Mouse (Mus musculus) megakaryocyte, adult 5-6 weeks (primary cell): Measurements from ENCODE around the gene Daxx. TPM values are rescaled to one million over a fixed set of nuclear protein-coding genes. Genes with fewer than 3 reads are reported as not detected.

Source experiments
- ATAC-seq: 2 replicates; pipeline ENCODE4 v1.8.0; 2016; ENCODE audit warnings: mild to moderate bottlenecking, inconsistent platforms; ENCODE audit not compliant: poor library complexity, severe bottlenecking
- total RNA-seq, 2 experiments: library from RNA; stranded (forward) in 1 of 2; stranded (reverse) in 1 of 2; fragments of 153-499, 151-499 nt in 1 of 2; fragments of 221-1000, 200-1000 nt in 1 of 2; gene quantifications; 2 replicates each; pipeline versions ENCODE4 v1.2.3 to v1.2.4; 2015 to 2017

Gene Daxx
- total RNA-seq, 2 experiments from 2014 or later, result 39.3 to 49.7 TPM

DNA sequence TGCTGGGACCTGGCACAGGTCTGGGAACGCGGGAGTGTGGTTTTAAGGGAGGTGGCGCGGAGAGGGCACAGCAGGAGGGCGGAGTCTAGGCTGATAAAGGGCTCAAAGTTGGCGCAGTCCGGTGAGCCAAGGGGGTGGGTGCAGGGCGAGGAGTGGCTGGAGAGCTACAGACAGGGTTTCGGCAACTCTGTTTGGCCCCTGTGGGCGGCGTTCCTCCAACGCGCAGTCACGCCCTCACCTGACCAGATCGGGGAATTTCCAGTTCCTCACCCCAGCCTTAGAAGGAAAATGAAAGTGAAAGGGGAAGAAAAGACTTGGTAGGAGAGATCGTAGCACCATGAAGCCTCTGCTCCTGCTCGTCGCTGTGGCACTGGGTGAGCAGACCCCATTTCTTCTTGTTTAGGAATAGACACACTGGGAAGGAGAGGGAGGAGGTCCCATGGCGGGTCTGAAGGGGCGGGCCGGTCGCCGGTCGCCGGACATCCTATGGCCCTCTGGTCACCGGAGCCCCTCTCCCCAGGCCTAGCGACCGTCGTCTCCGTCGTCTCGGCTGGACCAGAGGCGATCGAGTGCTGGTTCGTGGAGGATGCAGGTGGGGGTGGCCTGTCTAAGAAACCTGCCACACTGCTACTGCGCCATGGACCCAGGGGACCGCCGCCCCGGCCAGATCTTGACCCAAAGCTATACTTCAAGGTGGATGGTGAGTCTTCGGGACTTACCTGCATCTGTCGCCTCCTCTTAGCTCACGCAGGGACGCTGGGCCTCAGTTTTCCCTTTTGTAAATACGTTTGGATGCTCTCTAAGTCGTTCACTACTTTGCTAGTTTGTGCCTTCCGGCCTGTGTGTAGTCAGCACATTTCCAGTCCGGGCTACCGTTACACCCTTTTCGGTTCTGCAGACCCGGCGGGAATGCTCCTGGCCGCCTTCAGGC, 10.4 kb downstream of the Daxx start:
- ATAC-seq, result peak; percentile 62

DNA sequence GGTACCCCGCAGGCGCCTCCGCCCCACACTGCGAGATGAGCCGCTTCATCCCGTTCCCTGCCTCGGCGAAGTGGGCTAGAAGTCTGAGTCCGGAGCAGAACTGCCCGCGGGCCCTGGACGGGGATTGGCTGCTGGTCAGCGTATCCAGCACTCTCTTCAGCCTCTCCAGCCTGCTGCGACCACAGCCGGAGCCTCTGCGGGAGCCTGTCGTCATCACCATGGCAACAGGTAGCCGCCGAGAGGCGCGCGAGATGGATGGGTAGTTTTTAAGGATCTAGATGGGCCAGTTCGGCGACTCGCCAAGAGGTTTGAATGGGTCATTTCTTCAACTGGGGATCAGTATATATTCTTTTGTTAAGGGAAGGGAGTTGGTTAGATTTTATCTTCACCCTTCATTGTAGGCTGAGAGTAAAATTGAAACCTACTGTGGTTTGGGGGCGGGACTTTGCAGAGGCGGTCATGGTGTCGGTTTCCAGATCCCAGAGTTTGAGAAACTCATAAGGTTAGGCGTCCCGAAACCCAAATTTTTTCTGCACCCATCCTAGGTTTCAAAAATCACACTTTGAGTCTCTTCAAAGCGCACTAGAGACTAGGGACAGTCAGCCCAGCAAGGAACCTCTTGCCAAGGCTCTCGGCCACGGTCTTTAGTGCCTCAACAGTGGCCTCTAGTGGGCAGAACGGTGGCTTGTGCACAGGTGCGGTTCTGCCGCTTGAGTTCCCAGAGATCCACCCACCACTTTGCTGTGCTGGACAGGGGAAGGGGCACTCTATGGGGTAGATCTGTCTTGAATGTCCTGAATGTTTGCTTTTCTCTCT, 11.3 kb downstream of the Daxx start:
- ATAC-seq, result peak; percentile 46

DNA sequence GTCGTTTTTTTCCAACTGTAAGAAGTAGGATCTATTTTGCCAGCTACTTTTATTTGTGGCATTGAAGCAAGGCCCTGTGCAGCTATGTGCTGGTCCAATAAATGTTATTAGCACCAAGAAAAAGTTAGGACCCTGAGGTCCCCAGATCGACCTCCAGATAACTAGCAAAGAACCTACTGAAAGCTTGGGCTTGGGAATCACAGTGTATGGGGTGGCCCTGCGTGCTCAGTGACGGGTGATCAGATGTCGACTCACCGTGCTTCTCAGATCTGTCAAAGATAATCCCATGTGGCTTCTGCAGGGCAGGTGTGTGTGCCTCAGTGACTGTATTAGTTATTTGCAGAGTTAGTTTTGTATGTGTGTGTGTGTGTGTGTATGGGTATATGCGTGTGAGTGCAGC, 12.1 kb downstream of the Daxx start:
- ATAC-seq, result no peak

DNA sequence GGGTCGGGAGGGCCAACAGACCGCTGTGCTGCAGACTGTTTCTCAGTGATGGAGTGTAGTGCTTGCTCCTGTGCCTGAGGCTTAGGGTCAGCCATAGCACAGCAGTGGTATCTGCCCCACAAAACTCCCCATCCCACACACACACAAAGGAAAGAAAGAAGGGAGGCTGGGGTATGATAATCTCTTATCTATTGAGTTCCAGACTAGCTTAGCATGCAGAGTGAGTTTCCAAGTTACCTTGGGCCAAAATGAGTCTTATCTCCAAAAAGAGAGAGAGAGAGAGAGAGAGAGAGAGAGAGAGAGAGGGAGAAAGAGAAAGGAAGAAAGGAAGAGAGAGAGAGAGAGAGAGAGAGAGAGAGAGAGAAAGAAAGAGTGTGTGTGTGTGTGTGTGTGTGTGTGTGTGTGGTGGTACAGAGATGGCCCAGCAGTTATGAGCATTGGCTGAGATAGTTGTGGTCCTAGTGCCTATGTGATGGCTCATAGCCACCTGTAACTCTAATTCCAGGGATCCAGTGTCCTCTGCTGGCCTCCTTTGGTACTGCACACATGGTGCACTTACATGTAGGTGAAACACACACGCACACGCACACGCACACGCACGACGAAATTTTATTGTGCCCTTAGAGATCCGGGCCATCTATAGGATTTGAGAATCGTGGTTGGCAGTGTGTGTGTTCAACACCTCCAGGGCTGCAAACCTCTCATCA, 15.5 kb downstream of the Daxx start:
- no peak for ATAC-seq

DNA sequence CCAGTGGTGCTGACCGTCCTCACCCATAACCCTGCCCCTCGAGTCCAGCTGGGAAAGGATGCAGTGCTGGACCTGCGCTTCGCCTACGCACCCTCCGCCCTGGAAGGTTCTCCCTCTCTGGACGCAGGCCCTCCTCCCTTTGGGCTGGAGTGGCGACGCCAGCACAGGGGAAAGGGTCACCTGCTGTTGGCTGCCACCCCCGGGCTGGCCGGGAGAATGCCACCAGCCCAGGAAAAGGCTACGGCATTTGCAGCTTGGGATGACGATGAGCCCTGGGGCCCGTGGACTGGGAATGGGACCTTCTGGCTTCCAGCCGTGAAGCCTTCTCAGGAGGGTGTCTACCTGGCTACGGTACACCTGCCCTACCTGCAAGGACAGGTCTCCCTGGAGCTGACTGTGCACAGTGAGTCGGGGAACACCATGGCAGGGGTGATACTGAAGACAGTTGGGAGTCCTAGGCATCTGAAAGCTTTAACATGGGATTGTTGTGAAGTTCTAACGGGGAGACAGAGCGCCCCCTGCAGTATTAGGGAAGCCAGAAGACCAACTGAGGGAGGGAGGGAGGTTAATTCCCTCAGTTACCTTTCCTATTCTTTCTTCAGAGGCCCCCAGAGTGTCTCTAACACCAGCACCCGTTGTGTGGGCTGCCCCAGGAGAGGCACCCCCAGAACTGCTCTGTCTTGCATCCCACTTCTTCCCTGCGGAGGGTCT, 16.3 kb downstream of the Daxx start:
- no peak for ATAC-seq

DNA sequence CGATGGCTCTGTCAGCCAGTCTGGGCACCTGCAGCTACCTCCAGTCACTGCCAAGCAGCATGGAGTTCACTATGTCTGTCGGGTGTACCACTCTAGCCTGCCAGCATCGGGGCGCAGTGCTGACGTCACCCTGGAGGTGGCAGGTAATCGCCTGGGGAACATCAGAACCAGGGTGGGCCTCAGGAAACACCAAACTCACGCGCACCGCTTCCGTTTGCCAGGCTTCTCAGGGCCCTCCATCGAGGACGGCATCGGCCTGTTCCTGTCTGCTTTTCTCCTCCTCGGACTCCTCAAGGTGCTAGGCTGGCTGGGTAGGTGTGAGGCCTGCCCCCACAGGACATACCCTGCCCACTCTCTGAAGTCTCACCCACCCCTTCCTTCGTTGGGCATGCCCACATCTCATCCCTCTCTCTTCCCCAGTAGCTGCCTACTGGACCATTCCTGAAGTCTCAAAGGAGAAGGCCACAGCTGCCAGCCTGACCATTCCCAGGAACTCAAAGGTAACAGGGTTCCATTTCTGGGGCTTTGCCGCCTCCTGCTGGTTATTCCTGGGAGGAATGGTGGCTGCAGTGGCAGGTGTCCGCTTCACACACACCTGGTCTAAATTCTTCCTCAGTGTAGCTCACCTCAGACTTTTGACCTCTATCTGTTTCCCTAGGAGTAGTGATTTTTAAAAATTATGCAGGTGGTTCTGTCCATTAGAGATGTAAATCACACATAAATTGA, 17.2 kb downstream of the Daxx start:
- no peak for ATAC-seq

DNA sequence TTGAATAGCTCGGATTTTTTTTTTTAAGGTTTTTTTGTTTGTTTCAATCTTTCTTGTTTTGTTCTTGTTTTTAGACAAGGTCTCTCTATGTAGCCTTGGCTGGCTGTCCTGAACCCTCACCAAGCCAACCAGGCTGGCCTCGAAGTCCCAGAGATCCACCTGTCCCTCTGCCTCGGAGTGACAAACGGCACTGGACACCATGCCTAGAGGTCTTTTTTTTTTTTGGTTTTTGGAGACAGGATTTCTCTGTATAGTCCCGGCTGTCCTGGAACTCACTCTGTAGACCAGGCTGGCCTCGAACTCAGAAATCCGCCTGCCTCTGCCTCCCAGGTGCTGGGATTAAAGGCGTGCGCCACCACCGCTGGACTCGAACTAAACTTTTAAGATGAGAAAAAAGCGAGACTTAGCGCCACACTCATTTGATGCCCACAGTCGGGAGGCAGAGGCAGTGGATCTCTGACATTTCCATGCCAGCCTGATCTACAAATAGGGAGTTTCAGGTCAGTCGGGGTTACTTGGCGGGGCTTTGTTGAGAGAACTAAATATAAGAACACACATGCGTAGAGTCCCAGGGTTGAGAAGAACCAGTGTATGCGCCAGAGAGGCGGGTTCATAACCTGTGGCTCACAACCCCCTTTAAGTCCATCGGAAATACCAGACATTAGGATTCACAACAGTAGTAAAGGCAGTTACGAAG, 19.2 kb downstream of the Daxx start:
- ATAC-seq, result no peak

DNA sequence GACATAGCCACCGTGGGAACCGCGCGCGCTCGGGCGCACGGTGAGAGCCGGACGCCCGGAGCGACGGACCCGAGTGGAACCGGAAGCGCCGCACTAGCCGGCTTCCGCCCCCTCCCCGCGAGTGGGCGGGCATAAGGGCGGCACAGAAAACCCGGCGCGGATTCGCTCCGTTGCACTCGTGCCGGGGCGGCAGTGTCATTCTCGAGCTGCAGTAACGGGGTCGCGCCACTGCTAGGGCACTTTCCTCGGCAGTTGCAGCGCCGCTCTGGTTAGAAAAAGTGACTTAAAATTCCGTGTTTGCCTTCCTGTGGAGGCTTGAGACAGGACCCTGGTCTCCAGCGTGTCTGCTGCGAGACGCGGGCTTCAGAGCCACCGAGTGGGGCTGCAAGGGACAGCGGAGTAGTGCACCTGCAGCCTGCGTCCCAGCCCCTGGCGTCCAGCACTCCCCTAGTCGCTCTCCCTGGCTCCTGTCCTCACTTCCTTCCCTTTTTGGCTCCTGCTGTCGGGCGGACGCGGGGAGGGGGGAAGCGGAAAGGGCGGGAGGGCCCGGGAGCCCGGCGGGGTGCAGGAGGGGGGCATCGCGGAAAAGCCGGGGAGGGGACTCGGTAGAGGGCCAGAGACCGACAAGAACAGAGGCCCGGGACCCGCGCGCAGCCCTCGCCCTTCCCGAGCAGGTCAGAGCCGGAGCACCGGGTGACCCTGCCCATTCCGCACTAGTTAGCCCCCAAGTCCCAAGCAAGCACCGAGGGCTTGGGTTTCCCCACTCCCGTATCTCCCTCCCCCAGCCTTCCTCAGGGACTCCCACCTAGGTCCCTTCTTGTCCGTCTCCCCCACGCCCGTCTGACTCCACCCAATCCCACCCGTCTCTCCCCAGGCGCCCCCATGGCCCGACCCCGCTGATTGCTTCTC, 20.4 kb downstream of the Daxx start, which contains the start of gene Rgl2:
Rgl2 (plus strand) TSS at position 173 of the 909 bp plus-strand sequence.
- peak; percentile 84 for ATAC-seq

DNA sequence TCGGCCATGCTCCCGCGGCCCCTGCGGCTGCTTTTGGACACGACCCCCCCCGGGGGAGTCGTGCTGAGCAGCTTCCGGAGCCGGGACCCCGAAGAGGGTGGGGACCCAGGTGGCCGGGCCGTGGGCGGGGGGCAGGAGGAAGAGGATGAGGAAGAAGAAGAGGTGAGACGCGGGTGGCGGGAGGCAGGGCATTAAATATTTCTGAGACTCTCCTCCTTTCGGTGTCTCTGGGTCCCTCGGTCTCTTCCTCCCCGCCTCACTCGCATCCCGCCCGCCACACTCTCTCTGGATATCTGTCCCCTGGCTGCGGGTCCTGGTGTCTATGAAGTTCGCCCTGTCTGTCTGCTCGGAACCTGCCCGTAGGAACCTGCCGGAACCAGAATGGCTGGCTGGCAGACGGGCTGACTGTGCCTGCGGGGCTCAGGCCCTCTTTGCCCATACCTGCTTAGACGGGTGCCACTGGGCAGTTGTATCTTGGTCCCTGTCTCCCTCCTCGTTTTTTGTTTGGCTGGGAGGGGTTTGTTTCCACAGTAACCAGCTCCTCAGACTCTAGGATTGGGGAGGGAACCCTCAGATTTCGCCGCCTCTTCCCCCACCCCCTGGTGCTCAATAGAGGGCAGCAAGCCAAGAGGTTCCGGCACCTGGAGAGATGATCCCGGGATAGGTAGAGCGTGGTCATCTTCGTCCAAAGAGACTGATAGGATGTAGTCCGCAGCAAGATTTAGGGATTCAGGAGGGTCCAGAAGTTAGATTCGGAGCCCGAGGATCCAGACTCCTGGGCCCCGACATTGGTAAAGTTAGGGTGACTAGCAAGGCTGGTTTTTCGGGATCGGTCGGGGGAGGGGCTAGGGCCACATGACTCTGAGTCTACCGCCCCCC, 21.3 kb downstream of the Daxx start:
- ATAC-seq, result peak; percentile 30

DNA sequence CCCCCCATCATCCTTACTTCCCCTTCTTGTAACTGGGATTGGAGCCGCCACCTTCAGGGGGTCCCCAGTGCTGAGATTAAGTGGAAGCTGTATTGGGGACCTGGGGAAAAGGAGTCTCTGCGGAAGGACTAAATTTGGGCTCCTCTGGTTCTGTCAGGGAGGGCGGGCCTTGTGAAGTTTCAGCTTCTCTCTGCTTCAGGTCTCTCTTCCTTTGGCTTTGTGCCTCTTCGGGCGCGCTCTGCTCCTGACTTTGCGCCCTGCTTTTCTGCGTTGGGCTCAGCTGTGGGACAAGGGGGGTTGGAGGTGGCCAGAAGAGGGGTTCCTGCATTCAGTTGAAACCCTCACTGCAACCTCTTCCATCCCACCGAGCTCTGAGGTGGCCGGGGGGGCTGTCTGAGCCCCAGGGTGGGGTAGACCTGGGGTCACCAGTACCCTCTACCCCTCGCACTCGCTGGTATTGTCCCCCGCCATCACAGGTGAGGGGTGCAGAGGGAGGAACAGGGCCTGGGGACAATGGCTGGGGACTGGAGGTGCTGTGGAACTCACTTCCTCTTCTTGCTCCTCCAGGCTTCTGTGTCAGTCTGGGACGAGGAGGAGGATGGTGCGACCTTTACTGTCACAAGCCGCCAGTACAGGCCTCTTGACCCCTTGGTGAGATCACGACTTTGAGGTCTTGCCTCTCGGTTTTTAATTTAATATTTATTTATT, 22.1 kb downstream of the Daxx start:
- ATAC-seq, result 0 out of 2 replicates have a peak, but pooled peaks have one; percentile 3

DNA sequence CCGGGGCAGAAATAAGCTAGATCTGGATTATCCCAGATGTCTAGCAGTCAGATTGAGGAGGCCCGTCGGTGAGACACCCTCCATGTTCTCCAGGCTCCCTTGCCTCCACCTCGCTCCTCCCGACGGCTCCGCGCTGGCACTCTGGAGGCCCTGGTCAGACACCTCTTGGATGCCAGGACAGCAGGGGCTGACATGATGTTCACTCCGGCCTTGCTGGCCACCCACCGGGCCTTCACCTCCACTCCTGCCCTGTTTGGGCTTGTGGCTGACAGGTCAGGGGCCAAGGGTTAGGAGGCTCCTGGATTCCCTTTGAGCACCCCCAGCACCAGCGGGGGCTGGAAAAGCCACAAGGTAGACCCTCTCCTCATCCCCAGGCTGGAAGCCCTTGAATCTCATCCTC, 22.7 kb downstream of the Daxx start:
- ATAC-seq, result no peak

DNA sequence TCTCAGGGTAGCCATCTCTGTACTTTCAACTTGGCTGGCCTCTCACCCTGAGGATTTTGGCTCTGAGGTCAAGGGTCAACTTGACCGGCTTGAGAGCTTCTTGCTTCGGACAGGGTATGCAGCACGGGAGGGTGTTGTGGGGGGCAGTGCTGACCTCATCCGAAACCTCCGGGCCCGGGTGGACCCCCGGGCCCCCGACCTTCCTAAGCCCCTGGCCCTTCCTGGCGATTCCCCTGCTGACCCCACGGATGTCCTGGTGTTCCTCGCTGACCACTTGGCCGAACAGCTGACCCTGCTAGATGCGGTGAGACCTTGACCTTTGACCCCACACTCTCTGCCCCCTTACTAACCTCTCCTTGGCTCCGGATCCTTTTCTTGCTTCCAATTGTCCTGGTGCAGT, 23.2 kb downstream of the Daxx start:
- ATAC-seq, result no peak

DNA sequence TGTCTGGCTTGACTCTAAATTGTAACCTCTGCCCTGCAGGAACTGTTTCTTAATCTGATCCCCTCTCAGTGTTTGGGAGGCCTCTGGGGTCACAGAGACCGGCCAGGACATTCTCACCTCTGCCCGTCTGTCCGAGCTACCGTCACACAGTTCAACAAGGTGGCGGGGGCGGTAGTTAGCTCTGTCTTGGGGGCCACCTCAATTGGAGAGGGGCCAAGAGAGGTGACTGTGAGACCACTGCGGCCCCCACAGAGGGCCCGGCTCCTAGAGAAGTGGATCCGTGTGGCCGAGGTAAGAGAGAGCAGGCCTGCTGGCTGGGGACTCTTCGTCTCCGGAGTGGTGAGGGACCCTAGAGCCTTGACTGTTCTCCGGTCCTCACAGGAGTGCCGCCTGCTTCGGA, 23.8 kb downstream of the Daxx start:
- no peak for ATAC-seq

DNA sequence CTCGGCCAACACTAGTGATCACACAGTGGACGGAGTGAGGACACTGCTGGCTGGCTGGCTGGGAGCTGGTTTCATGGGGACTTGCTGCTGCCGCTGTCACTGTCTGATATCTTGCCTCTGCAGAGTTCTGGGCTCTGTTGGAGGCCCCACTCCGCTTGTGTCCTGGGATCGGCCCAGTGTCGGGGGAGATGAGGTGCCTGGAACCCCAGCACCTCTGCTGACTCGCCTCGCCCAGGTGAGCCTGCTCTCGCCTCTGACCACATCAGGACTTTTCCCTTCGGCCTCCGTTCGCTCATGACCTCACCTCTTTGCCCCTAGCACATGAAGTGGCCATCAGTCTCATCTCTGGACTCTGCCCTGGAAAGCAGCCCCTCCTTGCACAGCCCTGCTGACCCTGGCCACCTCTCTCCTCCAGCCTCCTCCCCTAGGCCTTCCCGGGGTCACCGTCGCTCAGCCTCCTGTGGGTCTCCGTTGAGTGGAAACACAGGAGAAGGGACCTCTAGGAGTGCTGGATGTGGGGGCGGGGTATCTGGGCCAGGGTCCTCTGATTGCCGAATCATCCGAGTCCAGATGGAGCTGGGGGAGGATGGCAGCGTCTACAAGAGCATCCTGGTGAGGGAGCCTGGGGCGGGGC, 26.3 kb downstream of the Daxx start:
- ATAC-seq, result no peak

DNA sequence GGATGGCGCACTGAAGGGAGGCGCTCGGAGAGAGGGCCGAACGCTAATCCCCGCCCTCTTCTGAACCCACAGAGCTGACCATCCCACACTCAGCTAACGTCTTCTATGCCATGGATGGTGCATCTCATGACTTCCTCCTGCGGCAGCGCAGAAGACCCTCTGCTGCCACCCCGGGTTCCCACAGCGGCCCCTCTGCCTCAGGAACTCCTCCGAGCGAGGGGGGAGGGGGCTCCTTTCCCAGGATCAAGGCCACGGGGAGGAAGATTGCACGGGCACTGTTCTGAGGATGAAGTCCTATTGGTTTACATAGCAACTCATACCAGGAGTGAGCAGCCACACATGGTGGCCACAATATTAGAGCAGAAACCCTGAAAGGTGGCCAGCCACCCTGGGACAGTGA, 27.8 kb downstream of the Daxx start:
- no peak for ATAC-seq

DNA sequence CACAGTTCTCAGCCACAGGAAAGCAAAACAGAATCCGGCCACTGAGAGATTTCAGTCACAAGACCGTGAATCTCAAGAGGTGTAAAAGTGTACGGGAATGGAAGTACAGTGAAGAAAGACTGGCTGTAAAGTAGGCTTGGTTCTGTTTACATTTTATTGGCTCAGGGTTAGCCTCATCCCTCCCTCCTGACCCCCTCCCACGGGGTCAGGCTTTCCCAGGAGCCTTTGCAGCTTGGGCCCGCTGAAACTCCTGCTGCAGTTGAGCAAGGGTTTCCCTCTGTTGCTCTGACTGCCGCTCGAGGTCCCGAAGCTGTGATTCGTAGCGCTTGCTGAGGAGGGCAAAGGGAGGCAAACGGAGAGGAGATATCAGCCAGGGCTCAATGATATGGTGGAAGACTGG, 29.6 kb downstream of the Daxx start:
- ATAC-seq, result no peak
